Mouse (Mus musculus): ENCODE results near the gene Fam71f2.

Fam71f2 gene

GRCm38 (mm10) chr6:29279293-29279692, at the start of gene Fam71f2:
Gene Fam71f2 (plus strand): TSS chr6:29279593.
- DNase-seq = no peak

- no peak for DNase-seq
Observed at GRCm38 (mm10) chr6:29230386-29230785, 49.0 kb upstream of the Fam71f2 start.

DNA sequence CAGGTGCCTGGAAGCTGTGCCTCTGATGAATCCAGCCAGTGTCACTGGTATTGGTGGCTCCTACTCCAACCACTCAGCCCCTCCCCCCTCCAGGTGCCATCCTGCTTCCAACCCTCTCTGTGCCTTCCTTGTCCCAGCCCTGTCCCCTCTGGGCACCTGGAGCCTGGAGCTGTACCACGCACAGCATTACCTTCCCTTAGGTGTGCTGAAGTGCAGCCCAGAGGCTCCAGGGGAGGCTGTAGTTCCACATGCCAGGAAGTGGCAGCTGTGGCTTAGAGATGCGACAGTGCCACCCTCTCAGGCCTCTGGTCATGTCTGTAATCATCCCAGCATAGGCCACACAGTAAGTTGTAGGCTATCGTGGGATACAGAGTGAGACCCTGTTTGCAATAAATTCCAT, 47.6 kb upstream of the Fam71f2 start:
- no peak for DNase-seq

- no peak for DNase-seq
Observed at GRCm38 (mm10) chr6:29232321-29232720, 47.1 kb upstream of the Fam71f2 start.

DNA sequence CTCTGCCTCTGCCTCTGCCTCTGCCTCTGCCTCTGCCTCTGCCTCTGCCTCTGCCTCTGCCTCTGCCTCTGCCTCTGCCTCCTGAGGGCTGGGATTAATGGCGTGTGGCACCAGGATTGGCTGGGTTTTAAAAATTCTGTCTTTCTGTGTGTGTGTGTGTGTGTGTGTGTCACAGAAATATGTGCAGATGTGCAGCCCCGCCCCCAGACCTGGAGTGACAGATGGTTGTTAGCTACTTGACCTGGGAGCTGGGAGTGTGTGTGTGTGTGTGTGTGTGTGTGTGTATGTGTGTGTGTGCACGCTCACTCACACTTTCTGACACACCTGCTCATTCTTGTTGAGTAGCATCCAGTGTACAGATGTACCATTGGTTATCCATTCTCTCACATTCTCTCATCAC, 45.7 kb upstream of the Fam71f2 start:
- DNase-seq = no peak

DNA sequence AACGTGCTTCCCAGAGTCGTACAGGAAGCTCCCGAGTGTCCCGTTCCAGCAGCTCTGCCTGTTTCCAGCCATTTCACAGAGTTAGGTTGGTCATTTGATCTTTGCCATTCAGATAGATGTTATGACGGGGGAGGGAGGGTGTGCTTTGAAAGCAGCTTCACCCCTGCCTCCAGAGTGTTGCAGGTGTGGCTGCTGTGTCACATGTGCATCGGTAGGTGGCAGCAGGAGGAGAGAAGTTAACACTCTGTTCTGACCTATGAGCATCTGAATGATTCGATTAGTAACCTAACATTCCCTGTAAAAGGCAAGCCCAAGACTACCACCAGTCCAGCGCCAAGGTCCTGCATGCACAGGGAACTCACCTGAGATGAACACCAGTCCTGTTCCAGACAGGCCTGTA, 45.1 kb upstream of the Fam71f2 start:
- peak in 1 of 2 experiments; percentile 42 for DNase-seq

- DNase-seq = peak; percentile 55 to 59
Observed at GRCm38 (mm10) chr6:29240806-29241205, 38.6 kb upstream of the Fam71f2 start.

DNA sequence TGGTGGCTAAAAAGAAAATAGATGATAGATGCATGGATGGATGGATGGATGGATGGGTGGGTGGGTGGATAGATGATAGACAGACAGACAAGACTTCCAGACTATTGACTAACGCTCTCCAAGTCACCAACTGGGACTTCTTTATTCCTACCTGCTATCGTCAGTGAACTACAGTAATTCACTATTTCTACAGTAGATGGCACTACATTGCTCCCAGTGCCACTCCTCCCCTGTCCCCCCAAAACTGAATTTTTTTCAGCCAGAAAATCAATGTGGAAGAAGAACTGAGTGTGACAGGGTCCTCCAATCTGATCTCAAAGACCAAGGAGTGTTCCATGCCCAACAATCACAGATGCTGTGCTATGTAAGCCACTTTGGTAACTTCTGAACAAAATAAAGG, 37.7 kb upstream of the Fam71f2 start:
- DNase-seq = no peak

- no peak for DNase-seq
Observed at GRCm38 (mm10) chr6:29242265-29242664, 37.1 kb upstream of the Fam71f2 start.

DNA sequence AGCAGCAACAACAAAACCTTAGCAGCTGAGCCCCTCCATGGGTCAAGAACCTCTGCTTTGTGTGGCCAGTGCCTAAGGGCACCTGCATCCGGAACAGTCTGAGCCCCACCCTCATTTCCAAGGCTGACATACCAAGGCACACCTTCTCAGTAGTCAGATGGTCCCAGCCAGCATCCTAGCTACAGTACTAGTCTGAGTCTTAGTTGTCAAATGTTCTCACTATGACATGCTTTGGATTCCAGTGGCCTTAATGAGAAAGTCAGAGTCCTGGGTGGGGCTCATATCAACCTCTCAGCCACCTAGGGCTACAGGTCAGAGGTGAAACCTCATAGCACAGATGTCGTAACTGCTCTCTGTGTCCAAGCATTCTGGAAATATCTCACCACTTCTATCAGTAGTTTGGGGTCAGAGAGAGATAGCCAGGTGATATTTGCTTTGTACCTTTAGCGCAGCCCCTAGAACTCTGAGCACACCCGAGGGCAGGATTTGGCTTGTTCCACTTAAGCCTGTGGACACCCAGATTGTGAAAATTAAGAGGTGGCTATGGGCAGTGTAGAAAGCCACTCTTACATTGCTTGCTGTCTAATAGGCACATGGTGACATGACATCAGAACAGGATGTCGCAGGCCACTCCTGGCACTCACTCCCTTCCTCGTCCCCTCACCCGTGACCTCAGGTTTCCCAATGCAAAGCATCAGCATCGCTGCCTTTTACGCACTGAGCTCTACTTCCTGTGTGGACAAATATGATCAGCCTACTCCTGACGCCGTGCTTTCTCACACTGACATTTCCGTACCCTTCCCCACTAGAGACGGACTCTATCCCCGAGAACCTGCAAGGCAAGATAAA, 33.9 kb upstream of the Fam71f2 start:
- peak in 1 of 2 experiments; percentile 15 for DNase-seq

DNA sequence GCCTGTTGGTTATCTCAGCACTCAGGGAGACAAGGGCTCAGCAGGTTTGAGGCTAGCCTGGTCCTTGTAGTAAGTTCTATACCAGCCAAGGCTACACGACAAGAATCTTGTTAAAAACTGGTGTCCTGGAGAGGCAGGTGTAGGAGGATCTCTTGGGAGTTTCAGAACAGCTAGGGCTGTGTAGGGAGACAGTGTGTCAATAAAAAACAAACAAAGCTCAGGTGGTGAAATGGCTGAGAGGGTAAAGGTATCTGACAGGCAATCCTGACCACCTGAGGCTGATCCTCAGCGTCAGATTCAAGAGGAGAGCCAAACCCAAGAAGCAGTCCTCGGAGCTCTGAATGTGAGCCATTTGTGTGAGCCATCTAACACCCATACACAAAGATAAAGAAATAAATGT, 33.2 kb upstream of the Fam71f2 start:
- no peak for DNase-seq

- no peak for DNase-seq
Observed at GRCm38 (mm10) chr6:29246585-29246984, 32.8 kb upstream of the Fam71f2 start.

GRCm38 (mm10) chr6:29247072-29247471, 32.3 kb upstream of the Fam71f2 start:
- DNase-seq = no peak

DNA sequence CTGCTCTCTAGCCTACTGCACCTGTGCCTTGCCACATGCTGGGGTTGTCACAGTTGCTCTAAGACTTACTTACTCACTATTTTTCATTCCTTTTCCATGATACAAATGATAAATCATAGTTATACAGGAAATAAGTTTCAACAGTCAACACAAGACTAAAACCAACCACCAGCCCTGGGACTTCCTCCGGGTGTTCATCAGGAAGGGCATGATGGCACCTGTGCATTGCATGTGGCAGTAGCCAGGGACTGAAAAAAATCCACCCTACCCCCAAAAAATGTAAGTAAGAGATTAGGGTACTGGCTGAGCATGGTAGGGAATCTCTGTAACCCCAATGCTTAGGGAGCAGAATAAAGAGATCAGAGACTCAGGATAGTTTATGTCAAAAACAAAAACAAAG, 20.0 kb upstream of the Fam71f2 start:
- DNase-seq = no peak

DNA sequence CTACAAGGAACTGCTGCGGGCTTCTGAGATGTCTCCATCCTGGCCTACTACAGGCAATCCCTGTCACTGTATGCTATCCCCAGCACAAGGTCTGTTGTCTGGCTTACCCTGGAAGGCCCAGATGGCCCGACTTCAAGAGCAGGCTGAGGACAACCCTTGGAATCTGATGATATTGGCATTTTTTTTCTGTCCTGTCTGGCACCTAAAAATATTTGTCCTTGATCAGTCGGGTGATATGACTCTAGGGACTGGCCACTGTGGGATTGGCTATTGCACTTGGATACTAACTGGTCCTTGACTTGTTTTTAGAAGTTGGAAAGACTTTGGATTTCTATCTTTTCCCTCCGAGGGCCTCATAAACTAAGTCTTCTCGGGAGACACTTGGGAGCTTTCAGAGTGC, 17.6 kb upstream of the Fam71f2 start:
- DNase-seq = no peak

DNA sequence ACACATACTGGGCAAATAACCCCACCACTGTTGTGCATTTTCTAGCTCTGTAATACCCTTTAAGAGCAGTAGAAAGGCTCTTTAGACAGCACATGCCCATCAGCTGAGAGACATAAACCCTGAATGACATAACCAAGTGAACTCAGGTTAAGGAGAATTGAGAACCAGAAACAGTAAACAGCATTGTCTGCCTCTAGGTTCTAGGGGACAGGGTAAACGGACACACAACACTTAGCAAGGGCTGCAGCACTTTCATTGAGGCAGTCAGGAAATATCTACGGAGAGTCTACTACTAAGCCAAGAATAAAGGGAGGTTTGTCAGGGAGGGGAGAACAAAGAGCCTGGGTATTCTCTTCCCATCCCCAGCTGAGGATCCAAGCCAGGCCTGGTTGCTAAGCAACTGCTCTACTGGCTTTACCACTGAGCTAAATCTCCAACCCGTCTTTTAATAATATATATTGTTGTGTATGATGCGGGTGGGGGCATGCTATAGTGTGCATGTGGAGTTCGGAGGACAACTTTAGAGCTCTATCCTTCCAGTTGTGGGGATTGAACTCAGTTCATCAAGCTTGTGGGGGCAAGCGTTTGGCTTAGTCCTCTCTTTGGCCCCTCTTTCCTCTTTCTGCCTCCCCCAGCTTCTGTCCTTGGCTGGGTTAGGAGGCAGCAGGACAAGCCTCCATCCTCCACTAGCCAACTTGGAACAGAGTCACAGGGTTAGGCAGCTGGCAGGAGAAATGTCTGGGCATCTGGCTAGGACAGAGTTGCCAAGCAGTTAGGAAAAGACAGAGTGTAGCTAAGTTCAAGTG, 15.5 kb upstream of the Fam71f2 start:
- DNase-seq = no peak

DNA sequence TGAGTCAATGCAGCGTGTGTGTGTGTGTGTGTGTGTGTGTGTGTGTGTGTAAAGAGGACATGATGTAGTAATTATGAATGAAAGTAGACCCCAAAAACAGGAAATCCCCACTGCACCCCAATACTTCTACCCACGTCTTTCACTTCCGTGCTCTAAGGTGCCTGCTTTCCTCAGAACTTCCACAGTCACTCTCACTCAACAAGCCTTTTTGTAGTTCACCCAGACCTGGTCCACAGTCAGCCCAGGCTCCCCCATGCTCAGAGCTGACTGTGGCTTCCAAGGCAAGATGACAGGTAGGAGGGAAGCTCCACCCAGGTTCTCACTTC, 15.0 kb upstream of the Fam71f2 start:
- no peak for DNase-seq

DNA sequence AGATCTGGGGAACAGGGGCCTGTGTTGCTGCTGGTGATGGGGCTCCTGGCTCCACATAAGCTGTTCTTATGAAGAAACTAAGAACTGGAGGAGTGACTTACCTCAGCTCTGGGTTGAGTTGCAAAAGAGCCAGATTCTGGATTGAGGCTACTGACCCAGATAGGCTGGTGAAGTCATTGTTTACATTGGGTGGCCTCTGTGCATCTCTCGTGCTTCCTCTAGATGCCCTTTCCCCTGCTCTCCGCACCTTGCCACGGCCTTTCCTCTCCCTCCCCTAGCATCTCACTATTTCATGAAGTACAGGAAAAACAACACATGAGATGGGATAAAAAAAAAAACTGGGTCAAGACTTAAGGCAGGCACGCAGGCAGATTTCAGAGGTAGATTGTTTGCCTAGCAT, 12.5 kb upstream of the Fam71f2 start:
- no peak for DNase-seq

DNA sequence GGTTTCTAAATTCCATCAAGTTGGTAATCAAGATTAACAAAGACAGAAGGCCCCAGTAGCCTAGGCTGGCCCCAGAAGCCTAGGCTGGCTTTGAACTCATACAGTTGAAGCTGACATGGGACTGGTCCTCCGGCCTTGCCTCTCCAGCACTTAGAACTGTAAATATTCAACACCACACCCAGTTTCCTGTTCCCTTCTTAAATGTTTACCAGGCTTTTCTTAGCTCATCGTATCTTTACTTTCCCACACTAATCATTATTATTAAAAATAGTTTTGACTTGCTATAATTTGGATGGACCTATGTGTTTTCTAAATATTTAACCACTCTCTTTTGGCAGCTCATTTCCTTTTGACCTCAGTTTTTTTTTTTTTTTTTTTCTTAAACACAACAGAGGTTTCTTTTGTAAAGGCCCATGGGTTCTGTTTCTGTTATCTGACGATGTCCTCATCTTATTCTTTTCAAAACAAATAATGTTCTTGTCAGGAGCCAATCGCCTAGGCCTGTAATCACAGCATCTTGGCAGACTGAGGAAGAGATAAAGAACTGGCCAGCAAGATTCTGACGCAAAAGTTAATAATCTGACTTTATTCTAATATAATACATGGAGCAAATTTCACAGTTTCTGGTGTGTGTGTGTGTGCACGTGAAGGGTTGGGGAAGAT, 10.3 kb upstream of the Fam71f2 start:
- DNase-seq = no peak

DNA sequence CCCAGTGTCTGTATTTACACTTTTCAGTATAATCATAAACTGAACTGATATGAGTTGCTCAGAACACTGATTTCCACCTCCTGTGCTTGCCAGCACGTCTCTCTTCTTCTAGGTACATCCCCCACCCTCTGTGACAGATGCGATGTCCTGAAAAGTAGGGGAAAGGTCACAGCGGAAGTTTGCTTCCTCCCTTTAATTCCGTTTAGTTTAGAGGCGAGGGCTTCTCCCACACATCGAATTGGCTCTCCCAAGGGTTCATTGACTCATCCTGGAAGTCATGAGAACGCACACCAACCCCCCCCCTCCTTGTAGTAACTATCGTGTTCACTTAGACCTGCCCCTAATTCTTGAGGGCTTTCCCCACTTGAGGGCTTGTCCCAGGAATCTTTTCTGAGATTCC, 8.4 kb upstream of the Fam71f2 start:
- peak; percentile 16 to 40 for DNase-seq

DNA sequence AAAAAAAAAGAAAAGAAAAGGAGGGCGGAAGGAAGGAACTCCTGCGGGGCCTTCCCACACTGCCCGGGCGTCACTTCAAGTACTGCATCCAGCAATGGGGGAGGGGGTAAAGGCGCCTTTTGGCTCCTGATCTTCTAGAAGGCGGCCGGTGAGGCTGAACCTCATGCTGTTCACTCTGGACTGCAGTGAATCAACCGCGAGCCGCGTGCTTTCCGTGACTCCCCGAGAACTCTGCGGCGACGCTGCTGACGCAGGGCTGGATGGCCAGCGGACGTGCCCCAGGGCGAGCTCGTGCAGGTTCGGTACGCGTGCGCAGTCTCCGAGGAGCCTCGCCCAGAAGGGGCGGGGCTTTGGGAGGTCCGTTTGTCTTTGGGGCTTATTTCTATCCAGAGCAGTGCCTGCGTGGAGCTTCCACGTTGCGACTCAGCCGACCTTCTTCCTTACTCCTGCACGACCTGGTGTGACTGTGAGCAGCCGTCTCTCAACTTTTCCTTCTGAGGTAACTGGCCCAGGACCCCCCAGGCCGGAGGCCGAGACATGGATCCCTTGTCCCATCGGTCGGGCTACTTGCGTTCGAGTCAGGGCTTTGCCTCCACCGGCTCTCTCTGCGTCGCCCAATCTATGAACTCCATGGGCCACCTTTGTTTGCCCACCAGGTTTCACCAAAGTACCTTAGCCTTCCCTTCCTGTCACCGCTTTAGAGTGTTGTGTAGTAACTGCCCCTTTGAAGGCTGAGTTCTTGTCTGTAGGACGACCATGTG, 6.9 kb upstream of the Fam71f2 start, which contains the start of gene Hilpda:
Gene Hilpda, plus strand, starts transcription at position 177 of the 761 bp plus-strand sequence.
- DNase-seq = peak; percentile 91 to 95

DNA sequence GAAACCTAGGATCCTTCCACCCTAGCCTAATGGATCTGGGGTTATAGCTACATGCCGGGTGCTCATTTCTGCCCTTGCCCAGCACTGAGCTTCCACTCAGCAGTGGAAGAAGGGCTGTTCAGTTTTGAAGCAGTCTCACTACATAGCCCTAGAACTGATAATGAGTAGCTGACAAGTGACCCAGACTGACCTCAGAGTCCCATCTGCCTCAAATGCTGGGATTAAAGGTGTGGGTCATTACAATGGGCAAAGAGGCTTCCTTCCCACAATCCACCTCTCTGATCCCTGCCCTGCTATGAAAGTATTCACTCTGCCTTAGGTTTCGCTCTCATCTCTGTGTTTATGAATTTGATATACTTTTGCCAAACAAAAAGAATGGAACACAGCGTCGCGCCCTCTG, 2.6 kb upstream of the Fam71f2 start:
- no peak for DNase-seq

Data from kidney, postnatal 4 days (tissue).